Mouse (Mus musculus): ENCODE measurements around the gene Bsph2.
A peak's percentile ranks its signal among the peaks of the same experiment; 100 is the strongest.

Bsph2 gene

DNA sequence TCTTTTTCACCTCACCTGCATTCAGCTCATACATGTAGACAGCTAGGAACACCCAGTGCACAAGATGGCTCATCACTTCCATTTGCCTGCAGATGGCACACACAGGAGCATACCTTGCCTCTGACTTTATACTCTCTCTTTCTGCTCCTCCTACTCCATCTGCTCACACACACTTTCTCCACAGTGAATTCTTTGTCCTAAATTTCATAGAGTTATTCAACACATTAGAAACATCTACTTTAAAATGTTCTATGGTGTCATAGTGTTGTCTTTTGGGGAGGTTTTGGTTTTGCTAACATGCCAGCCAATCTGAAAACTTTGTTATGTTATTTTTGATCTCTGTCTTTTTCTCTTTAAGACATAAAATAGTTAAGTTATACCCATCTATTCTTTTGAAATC is at the start of gene Bsph2:
Gene Bsph2 (minus strand): TSS at position 101 of the 400 bp plus-strand sequence.
- DNase-seq (ENCODE audit: low spot score in 2 of 2), result no peak

DNA sequence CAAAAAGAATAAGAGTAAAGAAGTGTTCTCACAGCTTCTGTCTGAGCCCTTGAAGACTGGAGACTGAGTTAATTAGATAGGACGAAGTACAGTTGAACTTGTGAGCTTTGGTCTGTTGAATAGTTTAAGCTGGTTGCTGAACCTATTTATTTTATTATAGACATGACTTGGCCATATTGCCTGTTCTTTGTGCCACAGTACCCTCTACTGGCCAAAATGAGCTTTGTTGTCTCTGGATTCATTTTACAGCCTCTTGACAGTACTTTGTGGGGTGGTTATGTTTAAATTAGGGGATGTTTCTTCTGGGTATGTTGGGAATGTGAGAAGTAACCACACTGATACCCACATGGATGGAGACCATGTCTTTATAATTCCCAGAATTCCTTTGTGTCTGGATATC is 59.3 kb downstream of the Bsph2 start:
- DNase-seq (ENCODE audit: low spot score in 2 of 2), result peak; percentile 3 to 36
